10 mouse cellular contexts compared by ENCODE assay signal in the genomic region with DNA sequence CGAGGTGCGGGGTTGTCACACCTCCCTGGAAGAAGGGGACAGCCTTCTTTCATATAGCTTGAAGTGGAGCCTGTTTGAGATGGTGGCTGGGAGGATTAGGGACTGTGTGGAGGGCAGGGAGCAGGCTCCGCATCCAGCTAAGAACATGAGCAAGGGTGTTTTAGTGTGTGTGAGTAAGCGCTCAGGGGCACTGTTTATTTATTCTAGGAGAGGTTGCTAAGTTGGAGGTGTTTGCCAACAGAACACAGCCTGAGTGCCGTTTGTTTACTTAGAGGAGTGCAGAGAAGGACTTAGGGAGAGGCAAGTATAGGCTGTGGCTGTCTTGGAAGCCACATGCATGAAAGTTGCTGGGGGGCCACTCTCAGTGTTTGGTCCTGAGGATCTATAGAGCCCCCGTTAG.
DNase-seq lines count a peak whose midpoint lies in the region; ATAC-seq and TF ChIP-seq lines count a peak whose summit lies in the region.
"Had no signal": no experiment of that assay in that cellular context is flagged by ENCODE, and none has a peak within 500 bp of the region (broad histone marks: within the 10 kb centered on the region; RNA-seq: fewer than 3 reads in every experiment).

No protein-coding gene starts in this region.

- no peaks in the 10 kb centered on the region for H3K9me3 ChIP-seq in kidney, embryonic 16.5 days (ENCODE audit: low read length)
- H3K9me3 ChIP-seq in forebrain, embryonic 12.5 days, result no peaks in the 10 kb centered on the region
- no peaks in the 10 kb centered on the region for H3K9me3 ChIP-seq in limb, embryonic 14.5 days (ENCODE audit: control insufficient read depth, low read length)
- H3K9me3 ChIP-seq in stomach, embryonic 16.5 days (replicated peaks; ENCODE audit: control insufficient read depth, low read length), result no peaks in the 10 kb centered on the region

- no peaks in the 10 kb centered on the region for H3K27me3 ChIP-seq in kidney, embryonic 16.5 days (ENCODE audit: insufficient read depth, low read length)
- H3K27me3 ChIP-seq in forebrain, embryonic 12.5 days, result peaks cover 5% of the 10 kb centered on the region
- H3K27me3 ChIP-seq in limb, embryonic 14.5 days (ENCODE audit: control insufficient read depth, insufficient read depth, low read length), result no peaks in the 10 kb centered on the region
- no peaks in the 10 kb centered on the region for H3K27me3 ChIP-seq in stomach, embryonic 16.5 days (ENCODE audit: control insufficient read depth, insufficient read depth, low read length)

- peak overlapping the region; percentile 8; the same call in 1 of the 2 replicates for H3K27ac ChIP-seq in kidney, embryonic 16.5 days (ENCODE audit: low read length)
- peak overlapping the region; percentile 80 for H3K27ac ChIP-seq in forebrain, embryonic 12.5 days
- peak overlapping the region; percentile 91 for H3K27ac ChIP-seq in limb, embryonic 14.5 days (replicated peaks; ENCODE audit: low read depth, low read length)
- peak overlapping the region; percentile 61 for H3K27ac ChIP-seq in stomach, embryonic 16.5 days (ENCODE audit: low read length)
- H3K27ac ChIP-seq: liver, embryonic 14.5 days had no signal

- H3K4me1 ChIP-seq in kidney, embryonic 16.5 days (ENCODE audit: insufficient read depth, low read length), result peaks cover 34% of the 10 kb centered on the region
- peaks cover 34% of the 10 kb centered on the region for H3K4me1 ChIP-seq in forebrain, embryonic 12.5 days
- H3K4me1 ChIP-seq in limb, embryonic 14.5 days (ENCODE audit: control insufficient read depth, insufficient read depth, low read length), result peaks cover 56% of the 10 kb centered on the region
- peaks cover 21% of the 10 kb centered on the region for H3K4me1 ChIP-seq in stomach, embryonic 16.5 days (ENCODE audit: control insufficient read depth, insufficient read depth, low read length)

- no peak overlapping the region for H3K9ac ChIP-seq in kidney, embryonic 16.5 days (replicated peaks; ENCODE audit: low read length)
- no peak overlapping the region for H3K9ac ChIP-seq in forebrain, embryonic 12.5 days
- no peak overlapping the region for H3K9ac ChIP-seq in limb, embryonic 14.5 days (ENCODE audit: low read depth, low read length, severe bottlenecking)
- no peak overlapping the region for H3K9ac ChIP-seq in stomach, embryonic 16.5 days (ENCODE audit: low read length)
- H3K9ac ChIP-seq: liver, embryonic 14.5 days had no signal

- ATAC-seq in kidney, embryonic 16.5 days (ENCODE audit: low FRiP score, low TSS enrichment), result no peak
- no peak for ATAC-seq in forebrain, embryonic 12.5 days (ENCODE audit: low FRiP score)
- no peak for ATAC-seq in limb, embryonic 14.5 days (ENCODE audit: low FRiP score, low read depth)
- ATAC-seq in stomach, embryonic 16.5 days (ENCODE audit: insufficient read depth, low FRiP score), result peak; percentile 18; the same call in 1 of the 2 replicates

- no peak for TF ChIP-seq POLR2A in limb, embryonic 14.5 days (IDR thresholded peaks at IDR 0.05; ENCODE audit: borderline replicate concordance, extremely low read depth, insufficient read depth, insufficient read length)

- H3K4me2 ChIP-seq in kidney, embryonic 16.5 days (replicated peaks; ENCODE audit: low read depth, low read length), result no peak overlapping the region
- H3K4me2 ChIP-seq in forebrain, embryonic 12.5 days, result no peak overlapping the region
- H3K4me2 ChIP-seq in limb, embryonic 14.5 days (replicated peaks; ENCODE audit: low read depth, low read length, severe bottlenecking), result no peak overlapping the region
- H3K4me2 ChIP-seq in stomach, embryonic 16.5 days (ENCODE audit: low read depth, low read length), result no peak overlapping the region

- WGBS in kidney, embryonic 16.5 days, result 39% methylated on average over 6 of the region's 6 CpGs
- WGBS in forebrain, embryonic 12.5 days, result 70% methylated on average over 6 of the region's 6 CpGs
- WGBS in limb, embryonic 14.5 days, result 34% methylated on average over 6 of the region's 6 CpGs
- WGBS in stomach, embryonic 16.5 days, result 28% methylated on average over 6 of the region's 6 CpGs

- no peak overlapping the region for H3K4me3 ChIP-seq in kidney, embryonic 16.5 days (ENCODE audit: low read length)
- no peak overlapping the region for H3K4me3 ChIP-seq in forebrain, embryonic 12.5 days (replicated peaks)
- H3K4me3 ChIP-seq in limb, embryonic 14.5 days (replicated peaks; ENCODE audit: low read length), result no peak overlapping the region
- H3K4me3 ChIP-seq in stomach, embryonic 16.5 days (replicated peaks; ENCODE audit: low read length), result no peak overlapping the region

- H3K36me3 ChIP-seq in kidney, embryonic 16.5 days (ENCODE audit: insufficient read depth, low read length), result no peaks in the 10 kb centered on the region
- no peaks in the 10 kb centered on the region for H3K36me3 ChIP-seq in forebrain, embryonic 12.5 days (replicated peaks)
- no peaks in the 10 kb centered on the region for H3K36me3 ChIP-seq in limb, embryonic 14.5 days (ENCODE audit: control insufficient read depth, insufficient read depth, low read length)
- no peaks in the 10 kb centered on the region for H3K36me3 ChIP-seq in stomach, embryonic 16.5 days (ENCODE audit: control insufficient read depth, insufficient read depth, low read length)

- DNase-seq in kidney, adult 11 months, result no peak
- no peak for DNase-seq in limb, embryonic 14.5 days (ENCODE audit: low spot score)
- DNase-seq in embryo, embryonic 10 days (ENCODE audit: low spot score), result no peak
- DNase-seq in retina, embryonic 14.5 days (ENCODE audit: low spot score), result no peak
- DNase-seq: gastrocnemius, postnatal 10 days; right cerebral cortex, postnatal 4 days had no signal

Comparison
In these comparisons a context has a peak if more than half of its experiments do, and no peak if none do; other contexts are left out.
1. H3K27ac ChIP-seq: peak in every context shown above with its lines; median percentile 91 in limb, embryonic 14.5 days; 80 in forebrain, embryonic 12.5 days; 61 in stomach, embryonic 16.5 days; 8 in kidney, embryonic 16.5 days.